Mouse (Mus musculus): ENCODE data around the gene Syt17.

The Syt17 gene

DNA sequence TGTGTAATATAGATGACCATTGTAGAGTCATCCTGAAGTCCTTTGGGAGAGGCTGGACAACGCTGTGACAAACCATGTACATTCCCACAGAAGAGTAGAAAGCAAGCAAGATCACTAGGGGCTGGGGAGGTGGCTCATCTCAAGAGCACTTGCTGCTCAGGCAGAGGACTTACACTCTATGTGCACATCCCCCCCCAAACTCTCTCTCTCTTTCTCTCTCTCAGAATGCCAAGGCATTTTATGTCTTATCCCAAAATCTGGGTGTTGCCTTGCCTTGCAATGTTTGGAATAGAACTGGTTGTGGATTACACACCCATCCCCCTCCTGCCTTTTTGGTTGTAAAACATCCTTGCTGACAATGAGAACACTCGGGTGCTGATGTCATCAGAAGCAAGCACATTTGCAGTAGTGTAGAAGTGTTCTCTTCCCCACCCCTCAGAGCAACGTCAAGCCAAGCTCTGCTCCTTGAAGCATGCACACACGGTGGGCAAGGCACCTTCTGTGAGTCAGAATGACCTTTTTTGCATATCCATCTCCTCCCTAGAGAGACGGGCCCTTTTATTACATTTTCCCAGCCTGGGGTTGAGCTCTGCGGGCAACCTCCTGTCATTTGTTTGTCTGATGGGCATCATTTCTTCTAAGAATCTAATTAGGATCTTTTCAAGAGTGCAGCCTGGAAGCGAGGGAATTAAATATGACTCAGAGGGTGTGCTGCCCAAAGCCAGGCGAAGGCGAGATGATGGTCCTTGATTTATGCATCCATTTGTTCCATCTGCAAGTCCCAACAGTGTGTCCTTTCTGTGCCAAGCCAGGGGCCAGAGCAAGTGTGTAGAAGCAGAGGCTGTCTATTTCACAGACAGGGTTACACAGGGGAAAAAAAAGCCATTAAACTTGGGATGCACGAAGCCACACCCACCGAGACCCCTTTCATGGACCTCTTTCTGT, 15.1 kb upstream of the Syt17 start:
- DNase-seq (ENCODE audit: low spot score), result no peak

GRCm38 (mm10) chr7:118461400-118462136, 13.5 kb upstream of the Syt17 start:
- no peak for DNase-seq (ENCODE audit: low spot score)

GRCm38 (mm10) chr7:118453722-118454121, 5.7 kb upstream of the Syt17 start:
- DNase-seq (ENCODE audit: low spot score), result no peak

DNA sequence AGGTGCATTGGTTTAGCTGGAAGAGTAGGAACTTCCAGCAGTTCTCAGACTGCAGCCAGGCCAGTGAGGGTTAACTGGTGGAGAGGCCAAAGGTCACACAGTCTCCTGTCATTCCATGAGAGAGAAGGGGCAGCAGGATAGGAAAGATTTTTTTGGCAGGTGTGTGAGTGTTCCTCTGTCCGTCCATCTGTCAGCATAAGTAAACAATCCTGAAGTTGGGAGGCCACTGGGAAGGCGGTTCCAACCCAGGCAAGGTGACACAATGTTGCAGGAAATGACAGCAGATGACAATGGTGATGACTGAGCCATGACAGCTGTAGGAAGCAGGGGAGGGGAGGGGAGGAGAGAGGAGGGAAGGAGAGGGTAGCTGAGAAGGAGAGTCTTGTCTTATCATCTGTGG, 4.9 kb upstream of the Syt17 start:
- no peak for DNase-seq (ENCODE audit: low spot score)

GRCm38 (mm10) chr7:118447291-118448133, 510 bp downstream of the Syt17 start:
- DNase-seq (ENCODE audit: low spot score), result no peak

DNA sequence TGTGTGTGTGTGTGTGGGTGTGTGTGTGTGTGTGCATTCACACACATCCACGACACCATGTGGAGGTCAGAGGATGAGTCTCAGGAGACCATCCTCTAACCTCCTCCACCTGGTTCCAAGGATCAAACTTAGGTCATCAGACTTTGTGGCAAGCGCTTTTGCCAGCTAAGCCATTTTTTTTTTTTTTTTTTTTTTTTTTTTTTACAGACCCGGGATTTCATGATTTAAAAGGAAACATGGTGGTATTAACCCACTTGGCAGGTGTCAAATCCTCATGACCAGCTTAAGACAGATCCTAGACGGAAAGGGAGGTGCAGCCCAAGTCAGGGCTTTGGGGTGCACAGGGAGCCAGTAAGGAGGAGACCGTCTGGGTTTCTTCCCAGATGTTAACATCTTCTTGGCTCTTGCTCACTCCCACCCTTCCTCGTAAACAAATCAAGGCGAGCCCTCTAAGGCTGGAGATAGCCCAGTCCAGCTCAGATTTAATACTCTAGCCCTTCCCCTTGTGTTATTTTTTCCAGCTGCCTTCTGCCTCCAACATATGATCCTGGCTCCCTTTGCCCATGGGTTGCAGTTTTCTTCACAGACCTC, 4.0 kb downstream of the Syt17 start:
- no peak for DNase-seq (ENCODE audit: low spot score)

GRCm38 (mm10) chr7:118443371-118443770, 4.7 kb downstream of the Syt17 start:
- no peak for DNase-seq (ENCODE audit: low spot score)

DNA sequence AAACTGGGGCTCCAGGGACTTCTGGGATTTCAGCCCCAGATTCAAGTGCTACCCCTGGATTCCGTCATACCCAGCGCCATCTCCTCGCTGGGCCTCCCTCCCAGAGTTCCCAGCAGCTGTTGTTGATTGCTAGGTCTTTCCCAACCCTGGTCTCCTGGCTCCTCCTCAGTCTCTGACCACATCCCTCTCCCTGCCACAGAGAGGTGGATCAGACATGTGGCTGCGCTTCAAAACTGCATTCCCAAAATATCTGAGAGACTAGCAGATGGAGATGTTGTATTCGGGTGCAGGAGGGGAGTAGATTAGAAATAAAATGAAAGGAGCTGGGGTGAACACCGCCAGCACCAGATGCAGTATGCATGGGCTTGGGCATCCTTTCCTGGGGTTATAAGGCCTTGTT, 6.5 kb downstream of the Syt17 start:
- no peak for DNase-seq (ENCODE audit: low spot score)

DNA sequence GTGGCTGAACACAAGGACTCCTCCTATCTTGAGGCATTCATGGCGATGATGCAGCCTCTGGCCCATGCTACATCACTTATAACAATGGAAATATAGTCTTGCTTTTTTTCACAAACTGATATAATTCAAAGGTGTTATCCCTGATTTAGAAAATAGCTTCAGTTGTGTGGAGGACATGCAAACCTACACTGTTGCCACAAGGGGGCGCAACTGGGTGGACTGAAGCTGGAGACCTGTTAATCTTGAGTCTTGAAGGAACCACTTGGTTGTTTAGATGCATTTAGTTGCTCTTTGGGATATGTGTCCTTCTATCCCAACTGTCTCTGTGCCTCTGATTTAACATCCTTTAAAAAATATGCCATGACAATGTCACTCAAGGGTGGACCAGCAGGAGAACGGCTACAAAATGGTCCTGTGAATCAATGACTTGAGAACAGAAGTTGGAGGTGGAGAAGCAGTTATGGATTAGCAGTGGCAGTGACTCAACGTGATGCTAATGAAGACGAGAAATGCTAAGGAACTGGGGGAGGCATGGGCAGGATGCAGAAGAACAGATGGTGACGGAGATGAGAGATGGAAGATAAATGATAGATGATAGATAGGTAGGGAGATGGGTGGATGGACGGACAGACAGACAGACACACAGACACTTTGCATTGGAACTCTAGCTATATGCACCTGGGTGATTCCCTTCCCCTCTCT, 10.8 kb downstream of the Syt17 start:
- no peak for DNase-seq (ENCODE audit: low spot score)

GRCm38 (mm10) chr7:118428937-118429336, 19.1 kb downstream of the Syt17 start:
- DNase-seq (ENCODE audit: low spot score), result no peak

DNA sequence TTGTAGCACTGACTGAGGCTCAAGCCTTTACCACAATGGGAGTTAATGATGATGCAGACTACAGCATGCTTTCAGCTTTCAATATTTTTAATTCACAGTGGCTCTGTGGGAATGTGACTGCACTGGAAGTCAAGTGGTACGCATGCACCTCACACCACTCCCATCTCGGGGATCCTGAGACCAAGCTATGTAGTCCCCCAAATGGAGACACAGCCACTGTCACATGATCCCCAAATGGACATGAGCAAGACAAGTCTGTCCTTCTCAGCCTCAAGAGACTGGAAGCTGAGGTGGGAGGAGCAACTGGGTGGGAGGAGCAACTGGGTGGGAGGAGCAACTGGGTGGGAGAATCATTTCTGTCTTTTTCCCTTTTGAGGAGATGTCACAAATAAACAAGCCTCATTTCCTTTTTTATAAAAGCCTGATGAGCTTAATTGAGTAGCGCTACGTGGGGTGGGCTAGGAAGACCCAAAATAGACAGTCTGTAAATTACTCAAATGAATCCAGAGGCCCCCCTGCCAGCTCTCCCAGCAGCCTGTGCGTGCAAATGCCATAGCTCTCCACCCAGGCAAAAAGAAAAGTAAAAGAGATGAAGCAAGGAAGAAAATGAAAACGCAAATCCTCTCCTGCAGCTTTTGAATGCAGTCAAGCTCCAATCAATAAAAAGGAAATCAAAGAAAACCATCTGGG, 28.4 kb downstream of the Syt17 start:
- DNase-seq (ENCODE audit: low spot score), result no peak

GRCm38 (mm10) chr7:118414183-118414582, 33.8 kb downstream of the Syt17 start:
- no peak for DNase-seq (ENCODE audit: low spot score)

GRCm38 (mm10) chr7:118411877-118412276, 36.1 kb downstream of the Syt17 start:
- DNase-seq (ENCODE audit: low spot score), result no peak

DNA sequence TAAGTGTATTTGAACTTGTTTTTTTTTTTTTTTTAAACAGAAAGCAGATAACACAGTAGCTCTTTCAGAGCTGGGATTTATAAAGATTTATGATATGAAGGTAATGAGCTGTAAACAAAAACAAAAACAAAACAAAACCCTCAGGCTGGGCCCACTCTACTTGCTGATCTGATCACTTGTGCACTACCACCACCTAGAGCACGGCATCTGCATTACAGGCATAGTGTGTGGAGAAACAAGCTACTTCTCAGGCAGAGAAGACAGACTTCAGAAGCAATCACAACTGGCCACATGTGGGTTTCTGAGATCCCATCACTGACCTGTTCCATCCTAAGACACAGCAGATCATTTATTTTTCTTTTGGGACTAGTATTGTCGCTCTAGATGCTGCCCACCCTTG, 38.6 kb downstream of the Syt17 start:
- DNase-seq (ENCODE audit: low spot score), result no peak

GRCm38 (mm10) chr7:118405251-118405650, 42.8 kb downstream of the Syt17 start:
- DNase-seq (ENCODE audit: low spot score), result no peak

GRCm38 (mm10) chr7:118402576-118403022, 45.4 kb downstream of the Syt17 start:
- DNase-seq (ENCODE audit: low spot score), result no peak

DNA sequence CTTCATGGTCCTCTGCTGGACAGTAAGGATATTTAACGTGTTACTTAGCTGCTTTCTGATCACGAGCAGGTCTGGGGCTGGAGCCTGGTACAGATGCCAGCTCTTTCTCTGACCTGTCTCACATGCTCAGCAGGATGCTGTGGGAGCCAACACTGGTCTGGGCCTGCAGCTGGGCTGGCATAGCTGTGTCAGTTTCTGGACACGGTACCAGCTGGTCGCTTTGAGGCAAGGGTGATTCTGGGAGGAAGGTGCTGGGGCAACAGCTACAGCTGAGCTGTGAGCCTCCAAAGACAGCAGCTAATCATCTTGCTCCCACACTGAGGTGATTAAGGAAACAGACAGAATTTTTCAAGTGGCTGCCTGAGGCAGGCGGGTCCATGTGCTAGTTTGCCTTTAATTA, 46.1 kb downstream of the Syt17 start:
- no peak for DNase-seq (ENCODE audit: low spot score)

- DNase-seq (ENCODE audit: low spot score), result no peak
Measured at GRCm38 (mm10) chr7:118399764-118400163, 48.3 kb downstream of the Syt17 start.

DNA sequence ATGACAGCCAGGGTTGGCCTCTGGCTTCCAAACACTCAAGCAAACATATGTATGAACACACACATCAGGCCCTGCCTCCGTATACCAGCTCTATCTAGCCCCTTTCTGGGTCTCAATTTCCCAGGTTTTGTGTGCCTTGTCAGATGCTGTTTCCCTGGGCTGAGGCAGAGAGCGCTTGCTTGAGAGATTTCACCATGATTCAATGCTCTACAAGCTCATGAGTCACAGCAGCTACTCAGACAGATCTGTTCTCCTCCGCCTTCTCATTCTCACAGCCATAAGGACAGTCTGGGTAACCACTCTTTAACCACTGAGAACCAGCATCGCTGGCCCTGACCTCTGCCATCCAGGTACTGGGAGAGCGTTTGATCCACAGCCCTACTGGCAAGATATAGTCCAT, 57.3 kb downstream of the Syt17 start:
- no peak for DNase-seq (ENCODE audit: low spot score)

DNA sequence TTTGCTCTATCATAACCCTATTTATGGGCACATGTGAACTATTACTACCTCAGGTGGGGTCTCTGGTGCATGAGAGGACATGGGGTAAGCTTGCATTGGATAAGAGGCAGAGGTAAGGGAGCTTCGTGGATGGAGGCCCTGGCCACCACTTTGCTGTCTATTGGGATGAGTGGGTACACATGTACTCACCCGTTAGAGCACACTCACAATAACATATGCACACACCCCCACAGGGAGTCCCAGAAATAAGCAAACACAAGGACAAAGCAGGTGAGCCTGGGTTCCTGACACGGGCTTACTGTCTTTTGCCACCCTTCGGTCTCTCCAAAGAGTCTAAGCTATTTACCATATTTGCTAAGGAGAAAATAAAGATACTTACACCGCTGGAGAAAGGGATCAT, 67.0 kb downstream of the Syt17 start:
- no peak for DNase-seq (ENCODE audit: low spot score)

- no peak for DNase-seq (ENCODE audit: low spot score)
Measured at GRCm38 (mm10) chr7:118380056-118380455, 68.0 kb downstream of the Syt17 start.
